Mouse (Mus musculus): Measurements from ENCODE around the gene Rere. TPM values are rescaled to one million over a fixed set of nuclear protein-coding genes. Genes with fewer than 3 reads are reported as not detected.

Rere gene
- total and polyA plus RNA-seq, 2 experiments from 2014 or later, result 18.9 to 31.3 TPM

DNA sequence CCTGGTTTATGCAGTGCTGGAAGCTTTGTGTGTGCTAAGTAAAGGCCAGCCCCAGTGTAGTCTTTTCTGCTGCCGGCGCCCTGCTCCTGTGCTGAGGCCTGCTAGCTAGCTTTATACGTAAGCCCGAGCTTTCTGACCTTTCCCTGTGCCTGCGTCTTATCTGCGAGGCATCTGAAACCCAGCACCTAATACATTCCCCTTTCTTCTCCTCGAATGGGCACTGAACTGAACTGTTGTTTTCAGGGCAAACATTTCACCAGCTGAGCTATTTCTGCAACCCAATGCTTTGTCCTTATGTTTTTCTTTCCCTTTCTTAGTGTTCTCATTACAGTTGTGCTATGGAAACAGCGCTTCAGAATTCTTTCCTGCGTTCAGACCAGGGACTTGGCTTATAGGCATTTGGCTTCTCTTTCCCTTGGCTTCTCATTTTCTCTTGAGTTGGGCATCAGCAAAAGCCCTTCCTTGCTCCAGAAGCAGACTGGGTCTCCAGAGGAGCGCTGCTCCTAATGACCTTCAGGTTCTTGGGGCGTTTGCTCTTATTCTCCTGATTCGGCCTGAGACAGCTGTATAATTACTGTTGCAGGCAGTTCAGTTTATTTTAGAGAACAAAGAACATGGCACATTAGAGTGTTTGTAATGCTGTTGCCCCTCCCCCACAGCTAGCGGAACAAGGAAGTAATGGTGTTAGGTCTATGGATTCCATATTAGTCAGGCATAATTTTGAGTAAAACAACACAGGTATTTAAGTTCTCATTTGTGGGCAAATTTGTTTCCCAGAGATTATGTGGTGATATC lies 115.6 kb downstream of the Rere start:
- peak; percentile 43 for DNase-seq
- H3K4me1 ChIP-seq (ENCODE audit: insufficient read depth), result peaks cover 30% of the 10 kb centered on the region
- TF ChIP-seq CTCF (IDR thresholded peaks at IDR 0.05; ENCODE audit: low read depth), result no peak
- H3K27ac ChIP-seq (ENCODE audit: low read depth, low read length), result peak overlapping the region; percentile 77
- H3K9me3 ChIP-seq (ENCODE audit: low read length), result no peaks in the 10 kb centered on the region
- no peaks in the 10 kb centered on the region for H3K36me3 ChIP-seq (ENCODE audit: insufficient read depth)
- WGBS, result 8% methylated on average over 13 of the region's 13 CpGs
- no peak overlapping the region for H3K4me3 ChIP-seq (ENCODE audit: low read depth, low read length)
- ATAC-seq, result peak; percentile 42; the same call in 1 of the 2 replicates
- peak overlapping the region; percentile 28; the same call in 1 of the 2 replicates for H3K9ac ChIP-seq
- no peaks in the 10 kb centered on the region for H3K27me3 ChIP-seq (ENCODE audit: insufficient read depth, low read length)
- H3K4me2 ChIP-seq (ENCODE audit: low read depth), result peak overlapping the region; percentile 24; the same call in 1 of the 2 replicates

DNA sequence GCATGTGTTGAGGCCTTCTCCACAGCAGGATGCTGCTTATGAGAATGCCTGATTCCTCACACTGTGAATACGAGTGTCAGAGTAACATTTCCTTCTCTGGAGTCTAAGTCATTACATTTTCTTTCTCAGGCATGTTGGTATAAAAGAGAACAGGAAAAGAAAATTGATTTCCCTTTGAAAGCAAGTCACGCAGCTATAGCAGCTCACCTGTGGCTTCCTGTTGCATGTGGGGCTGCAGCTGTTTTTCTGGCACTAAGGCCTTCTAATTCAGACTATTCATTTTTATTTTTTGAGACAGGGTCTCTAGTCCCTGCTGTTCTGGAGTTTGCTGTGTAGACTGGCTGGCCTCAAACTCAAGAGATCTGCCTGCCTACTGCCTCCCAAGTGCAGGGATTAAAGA lies 117.6 kb downstream of the Rere start:
- Histone ChIP-seq H3K36me3 (ENCODE audit: insufficient read depth) (no peaks in the 10 kb centered on the region), H3K9me3 (ENCODE audit: low read length) (no peaks in the 10 kb centered on the region), H3K4me1 (ENCODE audit: insufficient read depth) (peaks cover 31% of the 10 kb centered on the region), H3K4me2 (ENCODE audit: low read depth) (no peak overlapping the region), H3K4me3 (ENCODE audit: low read depth, low read length) (no peak overlapping the region), H3K27ac (ENCODE audit: low read depth, low read length) (no peak overlapping the region), H3K9ac (no peak overlapping the region), H3K27me3 (ENCODE audit: insufficient read depth, low read length) (no peaks in the 10 kb centered on the region)
- DNase-seq (no peak), ATAC-seq (no peak)
- no peak for TF ChIP-seq CTCF (IDR thresholded peaks at IDR 0.05; ENCODE audit: low read depth)
- WGBS, result 60% methylated on average over 2 of the region's 2 CpGs

GRCm38 (mm10) chr4:150401830-150402607 lies 120.6 kb downstream of the Rere start:
- TF ChIP-seq CTCF (IDR thresholded peaks at IDR 0.05; ENCODE audit: low read depth), result no peak
- Histone ChIP-seq H3K36me3 (ENCODE audit: insufficient read depth) (no peaks in the 10 kb centered on the region), H3K4me3 (ENCODE audit: low read depth, low read length) (no peak overlapping the region), H3K4me1 (ENCODE audit: insufficient read depth) (peaks cover 20% of the 10 kb centered on the region), H3K27ac (ENCODE audit: low read depth, low read length) (0 out of 2 replicates have a peak overlapping the region, but pooled peaks have one; percentile 11), H3K27me3 (ENCODE audit: insufficient read depth, low read length) (no peaks in the 10 kb centered on the region), H3K9ac (no peak overlapping the region), H3K9me3 (ENCODE audit: low read length) (no peaks in the 10 kb centered on the region), H3K4me2 (ENCODE audit: low read depth) (no peak overlapping the region)
- ATAC-seq, result no peak
- WGBS, result 71% methylated on average over 13 of the region's 13 CpGs
- no peak for DNase-seq

- Histone ChIP-seq H3K4me1 (ENCODE audit: insufficient read depth) (peaks cover 17% of the 10 kb centered on the region), H3K36me3 (ENCODE audit: insufficient read depth) (no peaks in the 10 kb centered on the region), H3K9me3 (ENCODE audit: low read length) (no peaks in the 10 kb centered on the region), H3K4me2 (ENCODE audit: low read depth) (no peak overlapping the region), H3K27me3 (ENCODE audit: insufficient read depth, low read length) (no peaks in the 10 kb centered on the region), H3K4me3 (ENCODE audit: low read depth, low read length) (no peak overlapping the region), H3K27ac (ENCODE audit: low read depth, low read length) (no peak overlapping the region), H3K9ac (no peak overlapping the region)
- ATAC-seq (0 out of 2 replicates have a peak, but pooled peaks have one; percentile 29), DNase-seq (no peak)
- TF ChIP-seq CTCF (IDR thresholded peaks at IDR 0.05; ENCODE audit: low read depth), result no peak
- 53% methylated on average over 4 of the region's 4 CpGs for WGBS
Observed at GRCm38 (mm10) chr4:150402608-150402985, 121.2 kb downstream of the Rere start.

DNA sequence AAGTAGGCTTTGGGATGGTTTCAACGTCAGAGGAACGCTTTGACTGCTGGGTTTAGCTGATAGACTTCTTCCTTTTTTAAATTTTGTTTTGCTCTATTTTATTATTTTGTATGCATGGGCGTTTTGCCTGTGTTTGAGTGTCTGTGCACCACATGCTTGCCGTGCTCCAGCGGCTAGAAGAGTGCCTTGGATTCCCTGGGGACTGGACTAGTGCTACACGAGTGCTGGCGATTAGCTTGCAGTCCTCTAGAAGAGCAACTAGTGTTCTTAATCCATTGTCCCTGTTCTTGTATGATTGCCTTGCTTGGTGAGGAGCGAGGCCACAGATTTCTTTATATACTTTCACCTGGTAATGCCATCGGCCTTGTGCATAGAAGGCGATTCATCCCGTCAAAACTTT lies 122.5 kb downstream of the Rere start:
- no peaks in the 10 kb centered on the region; the same call in 1 of the 2 replicates for H3K36me3 ChIP-seq (ENCODE audit: insufficient read depth)
- peak overlapping the region; percentile 31; the same call in 1 of the 2 replicates for H3K27ac ChIP-seq (ENCODE audit: low read depth, low read length)
- H3K4me3 ChIP-seq (ENCODE audit: low read depth, low read length), result no peak overlapping the region
- H3K27me3 ChIP-seq (ENCODE audit: insufficient read depth, low read length), result no peaks in the 10 kb centered on the region
- no peak for ATAC-seq
- peaks cover 12% of the 10 kb centered on the region for H3K4me1 ChIP-seq (ENCODE audit: insufficient read depth)
- no peak overlapping the region for H3K4me2 ChIP-seq (ENCODE audit: low read depth)
- WGBS, result 51% methylated on average over 11 of the region's 11 CpGs
- no peak for TF ChIP-seq CTCF (IDR thresholded peaks at IDR 0.05; ENCODE audit: low read depth)
- DNase-seq, result no peak
- no peak overlapping the region for H3K9ac ChIP-seq
- no peaks in the 10 kb centered on the region for H3K9me3 ChIP-seq (ENCODE audit: low read length)

DNA sequence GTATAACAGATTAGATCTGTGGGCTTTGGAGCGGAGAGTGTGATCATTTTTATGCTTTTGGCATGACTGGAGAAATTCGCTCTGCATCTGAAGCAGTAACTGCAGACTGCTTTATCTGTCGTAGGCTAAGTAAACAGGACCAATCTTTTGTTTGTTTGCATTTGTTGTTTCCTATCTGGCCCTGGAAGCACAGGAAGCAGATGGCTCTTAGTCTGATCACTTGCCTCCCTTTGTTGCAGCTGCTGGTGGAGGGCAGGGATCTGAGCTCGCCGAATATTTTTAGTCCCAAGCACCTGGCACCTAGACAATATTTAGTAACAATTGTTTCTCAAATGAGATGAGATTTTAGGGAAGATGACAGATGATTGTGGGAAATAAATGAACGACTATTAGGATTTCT lies 123.1 kb downstream of the Rere start:
- WGBS, result 17% methylated on average over 6 of the region's 6 CpGs
- ATAC-seq, result peak; percentile 43; the same call in 1 of the 2 replicates
- Histone ChIP-seq H3K4me1 (ENCODE audit: insufficient read depth) (peaks cover 12% of the 10 kb centered on the region), H3K27me3 (ENCODE audit: insufficient read depth, low read length) (no peaks in the 10 kb centered on the region), H3K36me3 (ENCODE audit: insufficient read depth) (no peaks in the 10 kb centered on the region; the same call in 1 of the 2 replicates), H3K27ac (ENCODE audit: low read depth, low read length) (peak overlapping the region; percentile 31; the same call in 1 of the 2 replicates), H3K9ac (no peak overlapping the region), H3K9me3 (ENCODE audit: low read length) (no peaks in the 10 kb centered on the region), H3K4me3 (ENCODE audit: low read depth, low read length) (no peak overlapping the region), H3K4me2 (ENCODE audit: low read depth) (no peak overlapping the region)
- no peak for TF ChIP-seq CTCF (IDR thresholded peaks at IDR 0.05; ENCODE audit: low read depth)
- peak; percentile 39 for DNase-seq
